Mouse (Mus musculus) spleen, postnatal 10 days (tissue): ENCODE measurements at regions not wholly inside any gene's neighbourhood (a gene's known extent, or its start where the extent isn't known, plus 50 kb on each side); places are given as distances from the start of the nearest gene placed in this dataset.

Experiments used
- DNase-seq, 2 experiments: peaks; one replicate each; pipeline ENCODE4 v3.0.0; 2021 to 2022; ENCODE audit warnings: low spot score in 2 of 2

DNA sequence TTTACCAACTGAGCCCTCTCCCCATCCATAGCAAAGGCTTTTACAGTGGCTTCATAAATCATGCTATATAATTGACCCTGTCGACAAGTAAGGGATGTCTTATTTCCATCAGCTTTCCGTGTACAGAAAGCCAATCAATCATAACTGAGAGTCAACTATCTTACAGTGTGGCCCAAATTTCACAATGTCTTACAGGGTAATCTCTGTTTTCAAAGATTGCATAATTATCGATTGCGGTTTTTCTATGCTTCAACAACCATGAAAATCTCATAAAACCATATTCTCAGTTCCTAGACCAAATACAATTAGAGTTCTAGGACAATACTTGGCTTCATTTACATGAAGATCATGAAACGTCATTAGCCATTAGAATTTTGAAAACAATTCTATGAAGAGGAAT is 56.1 kb upstream of the Samsn1 start:
- no peak for DNase-seq

DNA sequence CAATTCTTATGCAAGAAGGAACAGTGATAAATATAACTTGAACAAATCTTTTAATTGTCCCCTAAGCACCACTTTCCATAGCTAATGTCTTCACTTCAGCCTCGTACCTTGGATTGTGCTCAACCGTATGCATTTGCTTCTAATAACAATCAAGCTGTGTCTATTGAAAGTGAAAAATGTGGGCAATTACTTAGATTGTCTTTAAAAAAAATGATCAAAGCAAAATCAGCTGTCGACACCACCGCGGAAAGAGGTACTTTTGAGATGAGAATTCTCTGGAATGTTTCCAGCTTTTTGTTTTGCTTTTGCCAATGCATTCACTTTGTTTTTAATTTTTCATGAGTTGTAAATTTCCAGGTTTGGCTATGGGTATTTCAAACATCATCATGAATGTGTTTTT is 54.1 kb upstream of the Samsn1 start:
- DNase-seq = no peak
